Mouse (Mus musculus) neural tube, embryonic 13.5 days (tissue): ENCODE results near the gene Fam83e. TPM values are rescaled to one million over a fixed set of nuclear protein-coding genes. Genes with fewer than 3 reads are reported as not detected.
A peak's percentile ranks its signal among the peaks of the same experiment; 100 is the strongest.

Experiments
- ATAC-seq: fragments of 200-750 bp; cut with Nextera tagmentation; 2 replicates; pipeline ENCODE4 v1.8.0; 2017; ENCODE audit warnings: low read depth, mild to moderate bottlenecking, moderate TSS enrichment, moderate library complexity
- H3K27ac ChIP-seq: fragments of 300-500 bp; sonication (generic); replicated peaks from 2 replicates; pipeline ENCODE4 v1.5.1; 2015; ENCODE audit warnings: moderate library complexity, mild to moderate bottlenecking, inconsistent platforms
- H3K27me3 ChIP-seq: fragments of 300-500 bp; sonication (generic); 2 replicates; pipeline ENCODE4 v1.6.1; 2015; ENCODE audit warnings: mild to moderate bottlenecking, inconsistent platforms
- H3K36me3 ChIP-seq: fragments of 300-500 bp; sonication (generic); 2 replicates; pipeline ENCODE4 v1.6.1; 2015; ENCODE audit warnings: mild to moderate bottlenecking, inconsistent platforms
- H3K4me1 ChIP-seq: fragments of 300-500 bp; sonication (generic); replicated peaks from 2 replicates; pipeline ENCODE4 v1.6.1; 2015; ENCODE audit warnings: inconsistent platforms
- H3K4me2 ChIP-seq: fragments of 300-500 bp; sonication (generic); 2 replicates; pipeline ENCODE4 v1.6.1; 2015; ENCODE audit warnings: inconsistent platforms, mild to moderate bottlenecking, moderate library complexity
- H3K4me3 ChIP-seq: fragments of 300-500 bp; sonication (generic); 2 replicates; pipeline ENCODE4 v1.5.1; 2015; ENCODE audit warnings: mild to moderate bottlenecking, inconsistent platforms
- H3K9ac ChIP-seq: fragments of 300-500 bp; sonication (generic); 2 replicates; pipeline ENCODE4 v1.6.1; 2015; ENCODE audit warnings: moderate library complexity, mild to moderate bottlenecking, inconsistent platforms
- H3K9me3 ChIP-seq: fragments of 300-500 bp; sonication (generic); 2 replicates; pipeline ENCODE4 v1.6.1; 2016; ENCODE audit warnings: inconsistent platforms
- WGBS: fragments of 180-500 bp; shearing (Covaris S2); methylation state at CpG from one replicate; pipeline ENCODE4 v1.1.7; 2015; 5-methylcytosine and 5-hydroxymethylcytosine counted together
- polyA plus RNA-seq: library from polyadenylated mRNA; unstranded; fragments of >200 nt; fragmentation: Nextera tagmentation; extraction: Ambion mirVana; gene quantifications from 2 replicates; pipeline ENCODE4 v1.2.1, GENCODE M21; 2015

Fam83e gene
- polyA plus RNA-seq, 1 experiment from 2014 or later: 0.39 TPM

DNA sequence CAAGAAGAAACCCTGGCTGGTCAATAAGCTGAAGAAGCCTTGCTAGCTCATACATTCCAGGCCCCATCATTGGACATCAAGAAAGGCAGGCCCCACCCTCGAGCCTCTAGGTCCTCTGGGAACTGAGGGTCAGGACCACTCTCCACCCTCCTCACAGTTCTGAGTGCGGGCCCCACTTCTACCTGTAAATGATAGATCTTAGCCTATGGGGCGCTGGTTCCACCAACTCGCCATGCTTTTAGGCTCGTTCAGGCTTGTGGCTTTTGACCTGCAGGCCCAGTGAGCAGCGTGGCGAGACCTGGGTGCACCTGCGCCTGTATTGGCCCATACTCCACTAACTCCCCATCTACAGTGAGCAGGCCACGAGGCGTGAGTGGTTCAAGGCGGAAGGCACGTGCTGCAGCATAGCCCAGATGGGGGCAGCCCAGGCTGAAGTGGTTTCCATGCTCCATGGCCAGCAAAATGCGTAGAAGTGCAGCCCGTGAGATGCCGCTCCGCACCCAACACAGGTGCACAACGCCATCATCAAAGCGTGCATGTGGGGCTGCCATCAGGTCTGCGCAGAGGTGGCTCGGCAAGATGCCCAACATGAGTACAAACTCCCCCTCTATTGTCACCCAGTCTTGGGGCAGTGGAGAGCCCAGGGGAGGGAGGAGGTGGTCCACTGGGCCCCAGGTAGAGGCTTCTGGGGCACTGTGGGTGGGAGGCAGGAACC lies 10.4 kb upstream of the Fam83e start:
- WGBS: 94% methylated on average over 20 of the region's 20 CpGs
- Histone ChIP-seq H3K4me2 (no peak overlapping the region), H3K27ac (no peak overlapping the region)

DNA sequence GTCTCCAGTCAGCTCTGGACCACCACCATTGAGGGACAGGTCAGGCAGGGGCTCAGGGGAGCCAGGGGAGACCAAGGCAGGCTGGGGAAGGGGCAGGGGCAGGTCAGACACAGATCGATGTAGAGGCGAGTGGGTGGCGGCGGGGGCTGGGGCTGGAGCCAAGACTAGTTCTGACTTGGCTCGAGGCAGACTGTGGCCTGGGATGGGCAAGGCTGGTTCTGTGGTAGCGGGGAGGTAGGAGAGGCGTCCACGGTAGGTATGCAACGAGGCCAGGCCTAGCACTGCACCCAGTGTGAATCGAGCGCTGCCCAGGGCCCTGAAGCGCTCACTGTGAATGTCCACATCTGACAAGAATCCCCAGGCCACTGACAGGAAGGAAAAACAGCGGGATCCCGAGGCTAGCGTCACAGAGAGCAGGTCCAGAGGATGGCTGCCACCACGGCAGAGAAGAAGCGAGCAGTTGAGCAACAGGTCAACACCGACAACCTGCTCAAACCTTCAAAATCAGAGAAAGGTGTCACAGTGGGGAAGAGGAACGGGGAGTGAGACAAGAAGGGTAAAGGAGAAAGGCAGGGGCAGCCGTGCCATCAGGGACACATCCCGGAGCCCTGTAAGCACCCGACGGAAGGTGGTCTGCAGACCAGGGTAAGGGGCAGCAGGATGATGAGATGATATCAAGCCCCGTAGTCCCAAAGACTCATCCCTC lies 9.5 kb upstream of the Fam83e start:
- Histone ChIP-seq H3K4me3 (no peak overlapping the region), H3K9ac (no peak overlapping the region), H3K9me3 (no peaks in the 10 kb centered on the region), H3K27ac (no peak overlapping the region), H3K27me3 (no peaks in the 10 kb centered on the region), H3K36me3 (peaks cover 44% of the 10 kb centered on the region), H3K4me1 (peaks cover 63% of the 10 kb centered on the region), H3K4me2 (no peak overlapping the region)
- ATAC-seq: no peak
- 92% methylated on average over 24 of the region's 24 CpGs for WGBS

More for the DNA sequence above, 10.4 kb upstream of the Fam83e start:
- Histone ChIP-seq H3K9ac (no peak overlapping the region), H3K9me3 (no peaks in the 10 kb centered on the region), H3K36me3 (peaks cover 44% of the 10 kb centered on the region), H3K4me1 (peaks cover 63% of the 10 kb centered on the region), H3K4me3 (no peak overlapping the region), H3K27me3 (no peaks in the 10 kb centered on the region)
- ATAC-seq: no peak

DNA sequence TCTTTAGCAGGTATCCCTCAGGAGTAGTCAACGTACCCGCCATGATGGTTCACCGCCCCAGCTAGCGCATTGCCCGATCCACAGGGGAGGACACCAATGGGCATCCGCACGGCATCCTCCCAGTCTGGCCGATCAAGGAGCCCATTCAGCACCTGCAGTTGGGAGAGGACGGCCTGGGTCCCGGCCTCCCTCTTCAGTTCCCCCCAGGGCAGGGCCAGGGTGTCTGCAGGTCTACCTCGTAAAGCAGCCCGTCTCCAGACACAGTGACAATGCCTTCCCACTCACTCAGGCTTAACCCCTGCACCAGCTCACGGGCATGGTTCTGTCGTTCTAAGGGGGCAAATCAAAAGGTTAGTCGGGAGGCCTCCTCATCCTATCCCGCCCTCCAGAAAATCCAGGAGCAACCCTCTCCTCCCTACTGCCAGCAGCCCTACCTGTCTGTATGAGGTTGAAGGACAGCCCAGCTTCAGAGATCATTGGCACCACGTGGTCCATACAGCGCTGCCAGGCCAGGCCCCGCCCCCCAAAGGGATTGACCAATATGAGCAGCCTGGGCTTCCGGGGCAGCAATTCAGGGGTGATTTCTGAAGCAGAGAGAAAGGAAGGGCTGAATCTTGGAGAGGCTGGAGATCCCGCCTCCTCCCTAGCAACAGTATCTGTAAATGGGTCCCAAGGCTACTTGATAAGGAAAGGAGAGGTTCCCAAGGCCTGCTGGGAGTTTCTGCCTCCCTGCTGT lies 8.8 kb upstream of the Fam83e start:
- Histone ChIP-seq H3K27ac (no peak overlapping the region), H3K36me3 (peaks cover 44% of the 10 kb centered on the region), H3K4me1 (peaks cover 63% of the 10 kb centered on the region), H3K9ac (no peak overlapping the region), H3K27me3 (no peaks in the 10 kb centered on the region), H3K4me3 (no peak overlapping the region), H3K9me3 (no peaks in the 10 kb centered on the region), H3K4me2 (no peak overlapping the region)
- no peak for ATAC-seq
- 88% methylated on average over 21 of the region's 21 CpGs for WGBS

DNA sequence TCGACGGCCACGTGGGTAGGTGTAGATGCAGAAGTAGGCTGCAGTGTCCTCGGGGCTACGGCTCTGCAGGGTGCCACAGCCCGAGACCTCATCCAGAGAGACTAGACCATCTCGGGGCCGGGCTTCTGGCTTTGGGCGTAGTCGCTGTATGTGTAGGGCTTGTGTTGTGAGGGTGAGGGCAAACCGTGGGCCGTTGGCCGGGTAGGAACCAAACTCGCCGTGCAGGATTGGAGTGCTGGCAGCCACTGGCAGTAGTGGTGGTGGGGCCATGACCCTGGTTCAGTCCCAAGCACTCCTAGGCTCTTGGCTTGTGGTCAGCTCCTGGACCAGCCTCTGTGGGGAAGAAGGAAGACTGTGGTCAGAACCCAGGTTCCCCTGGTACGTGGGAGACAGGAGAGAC lies 7.6 kb upstream of the Fam83e start:
- Histone ChIP-seq H3K4me1 (peaks cover 52% of the 10 kb centered on the region), H3K27me3 (no peaks in the 10 kb centered on the region), H3K9me3 (no peaks in the 10 kb centered on the region), H3K36me3 (peaks cover 44% of the 10 kb centered on the region), H3K27ac (no peak overlapping the region), H3K4me3 (no peak overlapping the region), H3K9ac (no peak overlapping the region), H3K4me2 (no peak overlapping the region)
- no peak for ATAC-seq
- WGBS: 92% methylated on average over 16 of the region's 16 CpGs

DNA sequence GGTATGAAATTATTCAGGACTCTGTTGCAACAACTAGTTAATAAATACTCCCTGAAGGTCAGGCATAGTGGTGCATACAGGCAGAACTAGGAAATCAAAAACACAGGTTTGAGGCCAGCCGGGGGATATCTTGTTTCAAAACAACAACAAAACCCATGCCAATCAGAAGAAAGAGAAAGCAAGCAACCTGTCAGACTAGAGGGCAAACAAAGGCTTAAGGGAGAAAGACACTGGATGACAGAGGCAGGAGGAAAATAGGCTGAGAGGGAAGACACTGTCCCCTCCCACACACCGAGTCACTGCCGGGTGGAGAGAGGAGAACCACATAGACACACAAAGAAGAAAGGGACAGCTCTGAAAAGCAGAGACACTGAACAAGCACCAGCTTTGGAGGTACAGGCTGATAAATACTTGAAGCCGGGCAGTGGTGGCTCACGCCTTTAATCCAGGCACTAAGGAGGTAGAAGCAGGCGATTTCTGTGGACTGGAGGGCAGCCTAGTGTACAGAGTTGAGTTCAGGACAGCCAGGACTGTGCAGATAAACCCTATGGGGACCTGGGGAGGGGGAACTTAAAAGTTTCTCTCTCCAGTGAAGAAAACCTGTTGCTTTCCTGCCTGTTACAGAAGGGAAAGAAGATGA lies 7.0 kb upstream of the Fam83e start:
- Histone ChIP-seq H3K9ac (peak overlapping the region; percentile 76), H3K9me3 (no peaks in the 10 kb centered on the region), H3K4me1 (peaks cover 52% of the 10 kb centered on the region), H3K36me3 (peaks cover 44% of the 10 kb centered on the region), H3K4me2 (peak overlapping the region; percentile 82), H3K4me3 (peak overlapping the region; percentile 65), H3K27me3 (no peaks in the 10 kb centered on the region), H3K27ac (no peak overlapping the region)
- WGBS: 85% methylated on average over 6 of the region's 6 CpGs
- ATAC-seq: no peak

DNA sequence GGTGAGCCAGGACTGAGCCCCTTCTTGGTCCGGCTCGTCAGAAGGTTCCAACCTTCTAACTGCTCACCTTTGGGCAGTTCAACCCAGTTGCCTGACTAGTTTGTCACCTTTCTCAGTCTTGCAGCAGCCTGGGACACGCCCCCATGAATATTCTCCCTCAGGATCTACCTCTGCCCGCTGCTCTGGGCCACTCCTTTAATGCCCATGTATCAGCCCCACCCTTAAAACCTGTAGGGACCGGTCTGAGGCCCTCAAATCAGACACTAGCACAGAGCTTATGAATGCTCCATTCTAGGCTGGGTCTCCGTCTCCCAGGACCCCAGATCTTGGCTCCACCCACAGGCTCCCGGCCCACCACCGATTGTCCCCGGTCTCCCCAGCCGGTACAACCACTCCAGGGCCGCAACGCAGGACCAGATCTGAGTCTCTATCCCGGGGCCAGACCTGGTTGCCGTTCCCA lies 6.4 kb upstream of the Fam83e start:
- peaks cover 47% of the 10 kb centered on the region for H3K36me3 ChIP-seq
- no peaks in the 10 kb centered on the region for H3K27me3 ChIP-seq
- H3K9ac ChIP-seq: peak overlapping the region; percentile 76
- WGBS: 12% methylated on average over 14 of the region's 14 CpGs
- peak overlapping the region; percentile 82 for H3K4me2 ChIP-seq
- peaks cover 52% of the 10 kb centered on the region for H3K4me1 ChIP-seq
- peak; percentile 44 for ATAC-seq
- peak overlapping the region; percentile 65 for H3K4me3 ChIP-seq
- no peaks in the 10 kb centered on the region for H3K9me3 ChIP-seq
- peak overlapping the region; percentile 61; the same call in 1 of the 2 replicates for H3K27ac ChIP-seq

DNA sequence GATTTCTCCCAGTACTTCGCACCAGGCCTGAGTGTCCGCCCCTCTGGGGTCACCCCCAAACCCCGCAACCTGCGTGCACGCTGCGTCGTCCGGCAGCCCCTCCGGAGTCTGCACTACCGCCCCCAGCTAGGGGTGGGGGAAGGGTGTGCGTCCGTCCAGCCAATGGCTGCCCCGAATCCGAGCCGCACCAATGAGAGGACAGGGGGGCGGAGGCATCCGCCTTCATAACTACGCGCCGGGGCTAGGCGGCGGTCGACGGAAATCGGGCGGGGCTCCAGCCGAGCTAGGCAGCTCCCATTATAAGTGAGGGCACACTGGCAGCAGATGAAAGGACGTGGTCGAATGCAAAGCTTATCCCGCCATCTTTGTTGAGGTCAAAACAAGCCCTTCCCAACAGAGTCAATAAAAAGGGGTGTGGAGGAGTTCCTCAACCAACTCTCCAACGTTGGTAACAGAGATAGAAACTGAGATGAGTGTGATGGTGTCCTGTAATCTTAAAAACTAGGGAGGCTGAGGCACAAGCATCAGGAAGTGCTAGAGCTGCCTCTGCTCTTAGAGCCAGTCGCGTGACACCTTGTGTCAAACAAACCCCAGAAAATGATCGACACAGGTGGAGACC lies 5.8 kb upstream of the Fam83e start, which contains the start of gene Rpl18:
Gene Rpl18, plus strand, starts transcription at position 368 of the 619 bp plus-strand sequence.
- Histone ChIP-seq H3K36me3 (peaks cover 47% of the 10 kb centered on the region), H3K27me3 (no peaks in the 10 kb centered on the region), H3K9me3 (no peaks in the 10 kb centered on the region), H3K27ac (peak within 1 kb of the TSS; percentile 77), H3K4me1 (peaks cover 51% of the 10 kb centered on the region), H3K9ac (peak within 1 kb of the TSS; percentile 76), H3K4me3 (peak within 1 kb of the TSS; percentile 65), H3K4me2 (peak within 1 kb of the TSS; percentile 82)
- peak; percentile 90 for ATAC-seq
- WGBS: 7% methylated on average over 34 of the region's 34 CpGs

DNA sequence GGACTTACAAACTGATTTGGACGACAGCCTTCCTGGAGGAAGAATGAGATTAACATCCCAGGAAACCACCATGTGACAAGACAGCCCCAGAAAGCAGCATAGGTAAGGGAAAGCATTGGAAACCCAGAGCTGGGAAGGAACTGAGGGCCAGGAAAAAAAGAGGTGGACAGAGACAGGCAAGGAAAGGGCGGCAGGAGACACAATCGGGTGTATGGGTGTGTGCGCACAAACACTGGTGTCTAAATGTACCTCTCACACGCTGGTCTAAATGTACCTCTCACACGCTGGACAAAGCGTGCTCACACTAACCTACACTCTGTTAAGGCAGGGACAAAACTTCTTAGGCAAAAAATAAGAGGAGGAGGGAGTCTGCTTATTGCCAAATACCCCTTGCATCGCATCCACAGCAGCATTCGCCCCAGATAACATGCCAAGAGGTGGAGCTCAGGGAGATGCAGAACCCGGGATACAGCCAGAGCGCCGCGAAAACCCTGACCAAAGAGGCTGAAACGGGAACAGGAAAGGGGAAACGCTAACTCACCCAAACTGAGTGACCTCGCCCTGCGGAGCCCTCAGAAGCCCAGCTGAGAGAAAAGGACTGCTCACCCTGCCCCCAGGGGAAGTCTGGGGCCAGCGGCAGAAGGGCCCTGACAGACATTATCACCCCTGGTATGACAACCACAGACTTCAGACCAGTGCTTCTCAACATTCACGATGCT lies 5.1 kb upstream of the Fam83e start:
- Histone ChIP-seq H3K36me3 (peaks cover 47% of the 10 kb centered on the region), H3K4me1 (peaks cover 52% of the 10 kb centered on the region), H3K9me3 (no peaks in the 10 kb centered on the region), H3K27ac (peak overlapping the region; percentile 77), H3K4me2 (peak overlapping the region; percentile 82), H3K9ac (peak overlapping the region; percentile 61), H3K4me3 (peak overlapping the region; percentile 65), H3K27me3 (no peaks in the 10 kb centered on the region)
- no peak for ATAC-seq
- 82% methylated on average over 19 of the region's 19 CpGs for WGBS

DNA sequence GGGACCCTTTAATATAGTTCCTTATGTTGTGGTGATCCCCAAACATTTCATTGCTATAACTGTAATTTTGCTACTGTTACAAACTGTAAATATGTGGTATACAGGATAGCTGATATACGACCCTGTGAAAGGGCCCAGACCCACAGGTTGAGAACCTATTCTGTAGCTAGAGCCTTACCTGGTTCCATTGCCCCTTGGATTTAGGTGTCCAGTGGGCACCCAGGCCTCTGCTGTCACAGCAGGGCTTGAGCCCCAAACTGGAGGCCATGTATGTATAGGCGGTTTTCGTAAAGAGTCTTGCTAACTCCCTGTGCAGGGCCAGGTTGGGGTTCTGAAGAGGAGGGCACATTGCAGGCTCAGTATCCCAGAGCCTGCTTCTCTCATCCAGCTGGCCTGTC lies 4.6 kb upstream of the Fam83e start:
- no peak for ATAC-seq
- H3K4me3 ChIP-seq: peak overlapping the region; percentile 90
- WGBS: 86% methylated on average over 3 of the region's 3 CpGs
- H3K27ac ChIP-seq: no peak overlapping the region
- peak overlapping the region; percentile 82 for H3K4me2 ChIP-seq
- peak overlapping the region; percentile 61; the same call in 1 of the 2 replicates for H3K9ac ChIP-seq
- H3K9me3 ChIP-seq: no peaks in the 10 kb centered on the region
- H3K4me1 ChIP-seq: peaks cover 57% of the 10 kb centered on the region
- no peaks in the 10 kb centered on the region for H3K27me3 ChIP-seq
- peaks cover 47% of the 10 kb centered on the region for H3K36me3 ChIP-seq

DNA sequence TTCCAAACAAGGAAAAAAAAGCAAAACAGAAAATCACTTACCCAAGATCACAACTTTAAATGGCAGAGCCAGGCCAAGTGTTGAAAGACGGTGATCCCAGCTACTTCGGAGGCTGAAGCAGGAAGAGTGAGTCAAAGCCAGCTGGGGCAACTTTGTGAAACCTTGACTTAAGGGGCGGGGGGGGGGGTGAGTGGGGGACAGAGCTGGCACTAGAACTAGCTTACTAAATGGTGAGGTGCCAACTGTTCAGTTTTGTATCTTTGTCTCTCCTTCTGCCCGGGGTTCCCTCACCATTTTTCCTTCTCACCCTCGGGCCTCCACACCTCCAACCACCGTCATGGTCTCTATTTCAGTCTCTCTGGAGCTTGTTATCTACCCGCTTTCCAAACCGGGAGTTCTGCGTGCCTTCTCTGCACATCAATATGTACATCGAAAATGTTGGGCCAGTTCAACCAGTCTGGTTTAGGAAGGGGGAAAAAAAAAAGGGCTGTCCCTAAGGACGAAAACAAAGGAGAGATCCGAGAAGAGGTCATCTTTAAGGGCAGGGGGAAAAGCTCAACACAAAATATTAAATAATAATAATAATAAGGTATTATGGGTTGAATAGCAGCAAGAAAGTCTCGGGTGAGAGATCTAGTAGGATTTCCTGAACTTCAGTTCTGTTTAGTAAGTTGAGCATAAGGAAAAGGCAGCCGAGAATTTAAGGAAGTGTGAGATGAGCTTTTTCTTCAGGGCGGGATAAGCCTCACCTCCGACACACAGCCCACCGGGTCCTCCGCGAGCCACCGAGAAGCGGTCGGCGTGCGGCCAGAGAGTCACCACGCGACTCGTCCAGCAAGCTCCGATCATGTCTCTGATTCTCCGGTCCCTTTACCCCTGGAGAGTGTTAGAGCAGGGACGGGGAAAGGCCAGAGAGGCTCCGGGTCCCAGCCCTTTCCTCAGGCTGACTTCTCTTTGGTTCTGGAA lies 3.8 kb upstream of the Fam83e start:
- 13% methylated on average over 31 of the region's 31 CpGs for WGBS

More for the DNA sequence above, 3.8 kb upstream of the Fam83e start:
- no peaks in the 10 kb centered on the region for H3K9me3 ChIP-seq
- H3K4me3 ChIP-seq: peak overlapping the region; percentile 90
- H3K9ac ChIP-seq: peak overlapping the region; percentile 86
- H3K36me3 ChIP-seq: peaks cover 47% of the 10 kb centered on the region
- H3K4me1 ChIP-seq: peaks cover 62% of the 10 kb centered on the region
- peak; percentile 21 for ATAC-seq
- no peaks in the 10 kb centered on the region for H3K27me3 ChIP-seq
- peak overlapping the region; percentile 82 for H3K4me2 ChIP-seq
- H3K27ac ChIP-seq: peak overlapping the region; percentile 88
